Mouse (Mus musculus): Measurements from ENCODE around the gene Dact2.
A peak's percentile ranks its signal among the peaks of the same experiment; 100 is the strongest.

Dact2 gene

DNA sequence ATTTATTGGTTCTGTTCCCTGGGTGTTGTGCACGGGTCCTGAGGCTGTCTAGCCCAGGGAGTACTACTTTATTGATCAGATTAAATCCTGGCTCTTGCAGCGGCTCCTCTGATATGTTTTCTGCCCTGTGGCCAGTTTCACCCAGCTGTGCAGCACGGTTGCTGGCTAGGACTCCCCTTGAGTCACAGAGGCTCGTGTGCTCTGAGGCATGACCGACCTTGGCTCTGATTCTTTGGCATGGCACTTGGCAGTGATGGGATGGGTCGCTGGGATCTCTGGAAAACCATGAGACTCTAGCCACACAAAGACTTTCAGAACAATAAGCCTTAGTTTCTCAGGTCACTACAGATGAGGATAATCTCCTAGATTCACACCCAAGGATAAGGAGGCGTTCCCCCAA, 8.7 kb upstream of the Dact2 start:
- no peak for DNase-seq (ENCODE audit: low spot score)

DNA sequence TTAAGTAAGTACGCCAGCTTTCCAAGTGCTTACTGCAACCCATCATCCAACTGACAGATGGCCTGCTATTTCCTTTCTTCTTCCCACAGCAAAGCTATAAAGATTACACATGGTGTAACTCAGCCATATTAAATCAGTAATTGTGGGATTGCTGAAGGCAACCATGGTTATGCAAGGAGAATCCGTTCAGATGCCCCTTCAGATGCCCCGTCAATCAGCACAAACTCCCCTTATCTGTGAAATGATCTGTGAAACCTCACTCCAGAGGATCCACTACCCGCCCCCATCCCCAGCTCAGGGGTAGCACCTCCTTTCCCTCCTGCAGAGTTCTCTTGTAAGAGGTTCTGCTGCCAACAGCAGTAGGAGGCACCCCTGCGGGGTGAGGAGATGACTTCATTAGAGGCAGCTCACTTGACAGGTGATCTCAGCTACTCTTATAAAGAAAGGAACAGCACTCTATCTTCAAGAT, 3.0 kb upstream of the Dact2 start:
- DNase-seq (ENCODE audit: low spot score) = no peak

DNA sequence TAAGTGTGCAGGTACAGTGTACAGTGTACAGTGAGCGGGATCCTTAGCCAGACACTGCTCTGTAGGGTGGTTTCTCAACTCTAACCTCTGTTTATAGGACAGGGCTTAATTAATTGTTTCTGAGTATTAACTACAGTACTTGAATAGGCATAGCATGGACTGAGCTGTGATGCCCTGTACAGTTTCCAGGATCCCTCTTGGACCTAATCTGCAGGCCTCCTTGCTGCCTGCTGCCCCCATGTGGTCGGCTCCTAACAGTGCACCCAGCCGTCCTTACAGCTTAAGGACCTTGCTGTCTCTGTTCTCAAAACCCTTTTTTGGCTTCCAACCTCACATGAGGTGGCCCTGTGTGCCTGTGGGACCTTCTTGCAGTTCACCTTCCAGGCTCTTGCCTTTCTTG, 2.0 kb upstream of the Dact2 start:
- peak; percentile 92 for DNase-seq (ENCODE audit: low spot score)

DNA sequence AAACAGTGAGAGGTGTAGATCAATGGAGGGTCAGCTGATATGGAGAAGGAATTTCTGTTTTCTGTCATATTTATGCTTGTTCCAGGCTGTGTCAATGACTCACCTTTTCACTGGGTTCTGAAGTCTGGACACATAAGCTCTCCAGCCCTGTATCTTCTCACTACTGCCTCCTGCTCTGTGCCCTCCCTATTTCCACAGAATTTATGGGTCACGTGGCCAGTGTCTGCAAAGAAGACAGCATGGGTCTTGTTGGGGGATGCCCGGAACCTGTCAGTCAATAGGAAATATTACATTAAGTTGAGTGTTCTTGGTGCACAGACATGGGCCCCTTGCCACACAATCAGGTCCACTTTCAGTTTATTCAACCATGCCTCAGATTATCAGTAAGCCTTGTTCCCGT, 1.1 kb upstream of the Dact2 start:
- DNase-seq (ENCODE audit: low spot score) = no peak

DNA sequence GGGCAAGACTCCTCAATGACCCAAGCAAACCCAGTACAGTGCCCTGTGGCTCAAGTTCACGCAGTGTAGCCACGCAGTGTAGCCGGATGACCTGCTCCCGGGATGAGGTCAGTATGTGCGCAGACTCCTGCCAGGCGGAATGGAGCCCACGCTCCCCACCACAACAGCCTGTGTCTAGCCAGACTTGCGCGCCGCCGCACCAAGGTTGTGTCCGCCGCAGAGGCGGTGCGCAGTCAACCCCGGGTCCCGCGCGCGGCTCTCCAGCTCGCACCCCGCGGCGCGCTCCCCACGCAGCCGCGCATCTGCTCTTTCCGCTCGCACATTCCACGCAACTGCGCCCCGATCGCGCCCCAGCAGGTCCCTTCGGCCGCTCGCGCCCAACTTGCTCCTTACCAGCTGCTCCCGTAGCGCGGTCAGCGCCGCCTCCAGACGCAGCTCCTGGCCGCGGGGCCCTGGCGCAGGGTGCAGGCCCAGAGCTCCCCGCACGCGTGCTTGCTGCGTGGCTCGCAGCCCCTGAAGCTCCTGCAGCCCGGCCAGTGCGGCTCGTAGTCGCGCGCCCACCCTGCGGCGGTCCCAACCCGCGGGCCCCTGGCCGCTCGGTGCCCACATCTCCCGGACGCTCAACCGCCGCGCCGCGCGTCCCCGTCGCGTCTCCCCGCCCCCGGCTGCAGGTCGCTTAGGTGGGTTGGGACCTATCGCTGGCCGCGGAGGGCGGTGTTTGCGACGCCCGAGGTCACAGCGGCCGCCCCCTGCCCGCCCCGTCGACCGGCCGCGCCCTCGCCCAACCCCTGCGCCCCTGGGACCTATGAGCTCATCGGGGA, 773 bp downstream of the Dact2 start:
- DNase-seq (ENCODE audit: low spot score) = peak; percentile 64

DNA sequence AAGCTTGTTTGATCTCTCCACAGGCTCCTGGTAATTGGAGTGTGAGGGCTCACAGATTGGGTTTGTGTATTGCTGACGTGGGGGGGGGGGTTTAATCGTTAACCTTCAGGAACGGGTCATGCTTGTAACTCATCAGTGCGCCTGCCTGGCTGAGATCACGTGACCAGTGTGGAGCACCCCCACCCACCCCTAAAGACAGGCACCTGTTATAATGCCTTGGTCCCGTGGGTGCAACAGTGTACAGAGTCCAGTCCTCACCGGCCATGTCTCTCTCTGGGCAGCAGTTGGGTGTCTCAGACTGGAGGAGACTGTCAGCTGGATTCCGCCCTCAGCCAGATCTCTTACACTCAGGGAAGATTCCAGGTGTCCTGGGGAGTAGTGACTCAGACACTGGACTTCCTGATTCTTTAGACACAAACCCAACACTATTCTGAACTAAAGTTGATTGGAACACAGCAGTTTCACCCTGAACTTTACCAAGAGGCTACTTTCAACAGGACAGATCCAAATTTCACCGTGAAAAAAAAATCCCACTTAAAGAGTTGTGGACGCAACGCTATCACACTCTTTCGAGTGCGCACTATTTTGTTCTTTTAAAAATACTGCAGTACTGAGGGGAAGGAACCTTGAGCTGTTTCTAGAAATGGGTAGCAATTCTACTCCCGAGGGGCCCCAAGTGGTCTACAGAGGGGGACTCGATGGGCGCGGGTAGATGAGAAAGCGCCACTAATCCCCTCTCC, 1.6 kb downstream of the Dact2 start:
- DNase-seq (ENCODE audit: low spot score) = peak; percentile 53

DNA sequence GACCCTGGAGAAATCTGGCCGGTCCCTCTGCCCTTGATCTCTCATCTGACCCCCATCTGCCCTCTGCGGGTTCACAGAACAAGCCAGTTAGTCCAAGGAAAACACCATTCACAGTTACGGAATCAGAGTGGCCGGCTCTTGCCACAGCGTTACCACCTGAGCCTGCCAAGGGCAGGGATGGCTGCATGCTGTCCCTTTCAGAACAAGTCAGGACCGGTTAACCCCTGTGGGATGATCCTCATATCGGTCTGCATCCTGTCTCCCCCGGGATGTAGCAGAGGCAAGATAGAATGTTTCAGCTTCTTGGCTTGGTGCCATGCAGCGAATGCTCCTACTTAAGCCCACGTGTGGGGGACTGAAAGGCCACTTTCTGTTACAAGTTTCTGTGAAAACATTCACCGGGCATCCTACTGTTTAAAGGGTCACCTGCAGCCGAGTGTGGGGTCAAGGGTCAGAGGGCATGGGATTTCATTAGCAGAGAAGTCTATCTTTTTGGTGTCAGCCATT, 2.8 kb downstream of the Dact2 start:
- peak; percentile 81 for DNase-seq (ENCODE audit: low spot score)

DNA sequence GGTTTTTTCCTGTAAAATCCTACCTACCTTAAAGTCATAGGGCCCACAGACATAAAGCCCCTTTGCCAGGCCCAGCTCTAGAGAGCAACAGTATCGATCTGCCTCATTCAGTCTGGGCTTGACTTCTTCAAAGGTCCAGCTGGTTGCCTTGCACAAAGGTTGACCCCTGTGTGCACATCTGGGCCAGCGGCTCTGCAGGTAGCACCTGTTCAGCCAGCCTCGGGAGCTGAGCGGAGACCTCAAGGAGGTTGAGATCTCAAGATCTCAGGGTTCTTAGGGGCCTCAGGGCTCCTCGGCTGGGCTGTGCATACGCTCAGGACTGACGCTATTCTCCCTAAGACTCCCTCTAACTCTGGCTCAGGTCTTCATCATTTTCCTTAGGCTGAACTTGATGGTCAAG, 3.9 kb downstream of the Dact2 start:
- DNase-seq (ENCODE audit: low spot score) = no peak

DNA sequence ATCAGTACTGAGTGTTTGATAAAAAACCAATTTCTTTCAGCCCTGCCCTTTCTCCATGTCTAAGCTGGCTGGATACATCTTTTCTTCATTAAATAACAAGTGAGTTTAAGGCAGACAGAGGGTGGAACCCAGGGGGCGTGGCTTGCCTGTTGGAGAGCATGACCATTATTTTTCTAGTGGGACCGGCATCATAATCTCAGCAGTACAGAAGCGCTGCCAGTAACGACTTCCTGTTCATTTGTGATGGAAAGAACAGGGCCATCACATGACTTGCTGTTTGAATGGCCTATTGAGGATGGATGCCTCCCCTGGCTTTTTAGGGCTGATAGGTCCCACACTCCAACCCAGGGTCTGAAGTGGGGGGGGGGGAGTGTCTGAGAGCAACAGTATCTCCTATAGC, 4.5 kb downstream of the Dact2 start:
- no peak for DNase-seq (ENCODE audit: low spot score)

DNA sequence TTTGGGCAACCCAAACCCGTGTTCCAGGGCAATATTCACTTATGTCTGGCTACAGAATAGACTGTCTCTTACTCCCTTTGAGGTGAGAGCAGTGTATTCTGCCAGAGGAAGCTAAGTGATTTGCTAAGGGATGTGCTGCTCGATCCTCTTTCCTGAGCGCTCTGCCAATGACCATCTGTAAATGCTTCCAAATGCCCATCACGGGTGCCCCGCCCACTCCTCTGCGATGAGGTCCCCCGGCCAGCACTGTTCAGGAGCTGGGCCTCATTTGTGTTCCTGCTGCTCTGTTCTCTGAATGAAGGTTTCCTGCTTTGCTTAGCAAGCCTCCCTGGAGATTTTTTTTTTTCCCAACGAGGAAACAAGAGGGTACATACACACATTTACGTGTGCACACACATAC, 11.2 kb downstream of the Dact2 start:
- DNase-seq (ENCODE audit: low spot score) = no peak

DNA sequence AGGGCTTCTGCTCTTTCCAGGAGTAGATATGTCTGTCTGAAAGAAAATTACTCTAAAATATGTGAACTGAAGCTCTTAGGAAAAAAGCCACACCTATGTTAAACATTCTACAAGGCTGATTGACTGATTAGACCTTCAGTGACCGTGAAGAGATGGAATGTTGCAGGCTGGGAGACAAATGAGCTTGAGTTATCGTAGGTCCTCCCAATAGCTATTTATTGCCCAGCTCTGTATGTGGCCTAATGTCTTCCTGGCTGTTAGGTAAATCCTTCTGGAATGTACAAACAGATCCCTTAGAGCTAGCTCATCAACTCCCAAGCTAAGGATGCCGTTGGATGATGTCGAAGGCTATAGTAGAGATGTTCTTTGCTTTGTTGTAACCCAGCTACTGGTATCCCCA, 11.7 kb downstream of the Dact2 start:
- no peak for DNase-seq (ENCODE audit: low spot score)

DNA sequence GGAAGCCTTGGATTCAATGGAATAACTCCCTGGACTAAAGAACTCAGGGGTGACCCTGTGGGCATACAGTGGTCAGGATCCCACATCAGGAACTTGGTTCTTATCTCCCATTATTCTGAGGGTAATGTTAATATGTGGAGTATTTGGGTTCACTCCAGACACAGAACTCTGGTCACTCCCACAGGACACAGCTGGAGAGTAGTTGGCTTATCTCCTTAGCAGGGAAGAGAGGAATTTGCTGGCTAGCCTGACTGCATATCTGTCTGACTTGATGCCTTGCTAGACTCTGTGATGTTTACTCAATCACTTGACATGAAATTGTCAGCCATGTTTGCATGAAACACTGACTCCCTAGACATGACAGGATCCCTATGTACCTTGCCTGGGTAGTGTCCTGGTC, 15.6 kb downstream of the Dact2 start:
- no peak for DNase-seq (ENCODE audit: low spot score)

DNA sequence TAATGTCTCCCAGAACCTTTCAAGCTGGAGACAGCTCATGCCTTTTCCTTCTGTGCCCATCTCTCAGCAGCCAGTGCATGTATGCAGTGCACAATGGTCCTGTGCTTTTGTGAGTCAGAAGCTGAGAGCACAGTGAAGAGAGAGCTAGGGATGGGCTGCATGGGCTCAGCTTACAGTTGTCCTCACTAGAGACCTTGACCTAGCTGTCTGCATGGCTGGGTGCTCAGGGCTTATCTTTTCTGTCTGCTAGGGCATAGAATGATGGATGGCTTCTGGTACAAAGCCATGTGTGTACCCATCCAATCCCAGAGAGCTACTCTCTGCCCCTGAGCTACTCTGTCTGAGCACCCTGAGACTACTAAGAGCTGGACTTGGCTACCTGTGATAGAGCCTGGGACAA, 17.0 kb downstream of the Dact2 start:
- no peak for DNase-seq (ENCODE audit: low spot score)

DNA sequence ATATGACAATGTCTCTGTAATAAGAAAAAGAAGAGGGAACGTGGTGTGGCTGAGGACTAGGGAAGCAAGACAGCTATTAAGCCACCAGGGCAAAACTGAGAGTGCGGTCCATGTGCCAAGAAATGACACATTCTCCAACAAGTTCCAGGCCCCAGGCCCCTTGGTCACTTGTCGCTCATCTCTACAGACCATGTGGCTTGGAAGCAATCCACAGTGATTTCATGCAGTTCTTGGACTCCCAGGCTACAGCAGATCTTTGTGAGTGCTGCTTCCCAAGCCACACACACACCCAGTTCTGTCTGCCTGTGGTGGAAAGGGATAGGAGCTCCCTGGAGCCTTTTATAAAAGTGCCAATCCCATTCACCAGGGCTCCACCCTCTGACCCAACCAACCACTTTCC, 17.9 kb downstream of the Dact2 start:
- DNase-seq (ENCODE audit: low spot score) = no peak

DNA sequence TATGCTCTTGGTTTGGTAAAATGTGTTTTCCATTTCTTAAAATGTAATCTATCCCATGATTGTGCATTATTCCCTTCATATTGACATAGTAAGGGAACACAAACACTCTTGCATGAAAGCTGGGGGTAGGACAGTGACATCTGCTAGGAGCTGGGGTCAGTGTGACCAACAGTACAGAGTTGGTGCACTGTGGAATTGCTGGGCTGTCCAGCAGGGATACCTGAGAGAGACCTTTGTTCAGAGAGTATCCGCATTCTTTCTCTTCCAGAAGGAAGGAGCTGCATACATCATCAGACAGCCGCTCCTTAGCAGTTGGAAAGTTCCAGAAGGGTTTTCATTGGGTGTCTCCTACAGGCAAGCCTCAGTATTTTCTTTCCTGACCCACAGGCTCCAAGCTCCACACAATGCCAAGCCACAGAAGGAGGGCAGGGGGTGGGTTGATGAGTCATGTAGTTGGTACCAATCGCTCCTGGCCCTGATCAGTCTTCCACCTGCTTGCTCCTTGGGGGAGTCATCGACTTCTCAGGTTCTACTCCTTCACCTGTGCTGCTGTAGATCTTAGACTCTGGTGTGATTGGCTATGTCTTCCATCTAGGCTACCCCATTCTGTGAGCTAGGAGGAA, 19.8 kb downstream of the Dact2 start:
- DNase-seq (ENCODE audit: low spot score) = no peak

DNA sequence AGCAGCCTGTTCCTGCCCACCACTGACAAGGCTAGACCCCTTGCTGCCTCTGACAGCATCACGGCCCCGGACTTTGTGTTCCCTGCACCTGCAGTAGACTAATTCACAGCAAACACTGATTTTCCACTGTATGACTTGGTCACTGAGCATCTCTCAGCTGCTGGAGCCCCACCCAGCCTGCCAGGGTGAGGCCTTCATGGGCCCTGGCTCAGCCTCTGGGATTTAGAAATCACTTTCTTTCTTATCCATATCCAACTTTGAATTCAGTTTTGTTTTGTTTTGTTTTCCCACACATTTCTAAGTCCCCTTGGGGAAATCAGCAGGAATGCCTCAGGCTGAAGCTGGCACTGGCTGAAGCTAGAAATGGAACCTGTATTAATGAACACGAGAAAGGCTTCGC, 20.4 kb downstream of the Dact2 start:
- no peak for DNase-seq (ENCODE audit: low spot score)

DNA sequence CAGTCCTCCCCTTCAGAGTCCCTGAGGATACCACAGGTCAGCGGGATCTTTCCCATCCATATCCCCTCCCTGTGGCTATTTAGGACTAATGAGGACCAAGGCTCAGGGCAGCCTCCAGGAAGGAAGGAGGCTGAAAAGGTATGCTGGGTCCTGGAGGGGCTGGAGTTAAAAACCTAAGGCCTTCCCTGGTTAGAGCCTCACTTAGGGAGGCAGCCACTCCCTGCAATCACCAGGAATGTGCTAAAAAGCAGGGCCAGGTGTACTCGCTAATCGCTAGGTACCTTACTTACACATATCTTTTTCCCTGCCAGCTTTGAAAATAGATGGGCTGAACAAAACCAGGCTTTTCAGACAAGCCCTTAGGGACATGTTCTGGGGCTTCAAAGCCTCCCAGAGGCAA, 21.2 kb downstream of the Dact2 start:
- no peak for DNase-seq (ENCODE audit: low spot score)

DNA sequence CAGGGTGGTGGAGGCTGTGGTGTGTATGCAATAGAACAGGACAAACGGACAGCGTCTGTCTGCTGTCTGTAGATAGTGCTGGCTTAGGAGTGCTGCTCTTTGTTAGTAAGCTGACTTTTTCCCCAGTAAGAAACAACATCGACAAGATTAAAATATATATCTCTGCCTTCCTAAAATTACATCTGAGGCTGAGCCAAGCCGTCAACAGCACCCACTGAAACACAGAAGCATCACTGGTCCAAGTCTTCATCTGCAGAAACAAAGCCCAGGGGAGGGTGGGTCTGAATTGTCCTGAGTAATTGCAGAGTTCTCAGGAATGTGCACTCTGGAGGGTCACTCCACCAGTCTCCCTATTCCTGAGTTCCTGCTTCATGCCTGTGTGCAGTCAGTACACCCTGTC, 25.2 kb downstream of the Dact2 start:
- no peak for DNase-seq (ENCODE audit: low spot score)

DNA sequence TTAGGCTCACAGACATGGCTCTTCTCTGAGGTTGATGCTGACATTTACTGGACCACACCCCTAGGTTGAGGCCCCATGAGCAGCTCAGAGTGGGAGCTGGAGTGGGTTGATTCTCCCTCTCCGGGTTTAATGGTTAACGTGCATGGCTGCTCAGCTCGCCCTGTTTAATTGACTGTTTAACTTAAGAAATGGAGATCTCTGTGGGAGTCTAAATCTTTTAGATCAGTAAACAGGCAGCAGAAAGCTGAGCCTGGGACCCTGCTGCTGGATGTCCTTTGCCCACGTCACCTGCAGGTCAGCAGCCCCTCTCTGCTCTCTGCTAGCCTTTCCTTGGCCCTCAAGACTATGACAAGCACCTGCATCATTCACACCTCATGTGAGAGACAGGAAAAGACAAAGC, 25.6 kb downstream of the Dact2 start:
- DNase-seq (ENCODE audit: low spot score) = no peak

DNA sequence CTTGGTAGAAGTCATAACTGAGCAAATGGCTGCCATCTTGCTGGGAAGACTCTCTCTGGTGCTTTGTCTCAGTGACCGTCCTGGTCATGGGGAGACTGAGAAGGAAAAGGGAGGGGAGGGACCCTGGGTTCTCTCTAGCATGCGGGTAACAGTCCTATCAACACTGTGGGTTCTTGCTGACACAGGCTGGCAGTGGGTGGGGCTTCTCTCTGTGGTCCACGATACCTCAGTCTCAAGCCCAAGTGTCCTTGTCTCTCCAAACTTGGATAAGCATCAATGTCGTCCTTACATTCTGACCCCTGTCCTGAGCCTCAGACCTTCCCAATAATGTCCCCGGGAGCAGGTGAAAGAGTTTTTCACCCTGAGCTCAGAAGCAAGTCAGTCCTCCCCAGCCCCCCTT, 26.1 kb downstream of the Dact2 start:
- no peak for DNase-seq (ENCODE audit: low spot score)

DNA sequence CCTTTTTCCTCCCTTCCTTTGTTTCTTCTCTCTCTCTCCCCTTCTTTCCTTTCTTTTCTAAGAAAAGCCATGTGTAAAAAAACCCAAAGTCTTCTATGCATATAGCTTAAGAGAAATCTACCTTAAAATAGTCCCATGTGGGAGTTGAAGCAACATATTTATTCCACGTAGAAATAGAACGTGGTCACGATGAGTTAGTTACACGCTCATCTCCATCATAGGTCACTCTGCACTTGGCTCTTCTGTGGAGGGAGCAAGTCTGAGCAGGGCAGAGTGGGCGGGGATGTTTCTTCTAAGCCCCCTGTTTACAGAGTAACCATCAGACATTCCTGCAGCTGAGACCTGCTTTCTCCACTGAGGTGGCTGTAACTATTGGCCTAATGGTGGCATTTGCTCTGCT, 27.1 kb downstream of the Dact2 start:
- no peak for DNase-seq (ENCODE audit: low spot score)

DNA sequence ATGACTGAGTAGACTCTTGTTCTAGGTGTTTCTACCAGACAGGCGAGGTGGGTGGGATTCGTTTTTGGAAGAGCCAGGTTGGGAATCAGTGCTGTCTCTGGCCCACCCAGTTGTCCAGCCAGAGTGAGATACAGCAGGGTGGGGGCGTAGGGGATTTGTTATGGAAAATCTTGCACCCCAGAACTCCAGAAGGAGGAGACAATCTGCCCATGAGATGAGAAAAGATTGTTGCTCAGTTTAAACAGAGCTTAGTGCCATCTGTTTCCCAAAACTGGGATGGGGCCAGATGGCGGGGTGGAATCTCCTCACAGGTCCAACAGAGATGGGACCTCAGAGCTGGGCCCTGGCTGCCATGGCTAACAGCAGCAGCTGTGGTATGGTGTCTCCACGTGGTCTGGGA, 28.4 kb downstream of the Dact2 start:
- no peak for DNase-seq (ENCODE audit: low spot score)

DNA sequence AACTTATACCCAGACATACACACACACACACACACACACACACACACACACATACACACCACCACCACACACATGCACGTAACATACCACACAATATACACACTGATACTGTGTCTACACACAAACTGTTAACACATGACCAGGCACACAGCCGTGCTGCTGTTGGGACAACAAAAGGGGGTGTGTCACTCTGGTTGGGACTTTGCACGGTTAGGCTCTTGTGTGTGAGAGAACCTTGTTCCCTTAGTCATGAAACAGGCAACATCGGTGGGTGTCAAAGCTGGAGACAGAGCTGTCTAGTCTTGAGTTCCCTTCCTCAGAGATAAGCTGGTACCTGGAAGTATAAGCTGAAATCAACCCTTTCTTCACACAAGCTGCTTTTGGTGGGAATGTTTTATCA, 29.1 kb downstream of the Dact2 start:
- no peak for DNase-seq (ENCODE audit: low spot score)

Measured in testis, postnatal 10 days (tissue).